ENCODE assay signal across 14 mouse cellular contexts in genomic region chr16:35178516-35178915, GRCm38 (mm10). TPM values are rescaled to one million over a fixed set of nuclear protein-coding genes. Genes with fewer than 3 reads are reported as not detected.
DNase-seq lines count a peak whose midpoint lies in the region; ATAC-seq and TF ChIP-seq lines count a peak whose summit lies in the region.
"Had no signal": no experiment of that assay in that cellular context is flagged by ENCODE, and none has a peak within 500 bp of the region (broad histone marks: within the 10 kb centered on the region; RNA-seq: fewer than 3 reads in every experiment).

No protein-coding gene starts in this region.

- no peak for TF ChIP-seq CTCF in stomach, postnatal 0 days (IDR thresholded peaks at IDR 0.05; ENCODE audit: low read depth)

- peak; percentile 27 to 28 for DNase-seq in adrenal gland, postnatal 36 days
- DNase-seq in adrenal gland, postnatal 25 days: no peak
- no peak for DNase-seq in heart, postnatal 25 days (ENCODE audit: low spot score)
- no peak for DNase-seq in lung, postnatal 4 days
- no peak for DNase-seq in stomach, postnatal 0 days (ENCODE audit: low spot score)
- DNase-seq: thymus, postnatal 36 days had no signal

- H3K9me3 ChIP-seq in heart, embryonic 16.5 days (replicated peaks; ENCODE audit: control insufficient read depth, low read length): no peaks in the 10 kb centered on the region
- H3K9me3 ChIP-seq in lung, embryonic 16.5 days (ENCODE audit: control insufficient read depth, low read length): no peaks in the 10 kb centered on the region
- no peaks in the 10 kb centered on the region for H3K9me3 ChIP-seq in stomach, postnatal 0 days (ENCODE audit: control insufficient read depth, low read length)
- H3K9me3 ChIP-seq: embryonic facial prominence, embryonic 12.5 days; limb, embryonic 13.5 days; liver, embryonic 15.5 days had no signal

- peaks cover 51% of the 10 kb centered on the region for H3K4me1 ChIP-seq in heart, embryonic 16.5 days (ENCODE audit: control insufficient read depth, insufficient read depth, low read length)
- peaks cover 6% of the 10 kb centered on the region; the same call in 1 of the 2 replicates for H3K4me1 ChIP-seq in lung, embryonic 16.5 days (replicated peaks; ENCODE audit: control insufficient read depth, insufficient read depth, low read length)
- H3K4me1 ChIP-seq in stomach, postnatal 0 days (replicated peaks; ENCODE audit: control insufficient read depth, insufficient read depth): peaks cover 2% of the 10 kb centered on the region; the same call in 1 of the 2 replicates
- H3K4me1 ChIP-seq: embryonic facial prominence, embryonic 12.5 days; liver, embryonic 15.5 days had no signal

- H3K4me3 ChIP-seq in heart, embryonic 16.5 days (ENCODE audit: low read length): no peak overlapping the region
- no peak overlapping the region for H3K4me3 ChIP-seq in lung, embryonic 16.5 days (ENCODE audit: low read length)
- H3K4me3 ChIP-seq in stomach, postnatal 0 days (ENCODE audit: low read depth, low read length): no peak overlapping the region
- H3K4me3 ChIP-seq: embryonic facial prominence, embryonic 12.5 days; erythroblast, embryonic 14.5 days; layer of hippocampus, adult 2 months; limb, embryonic 13.5 days; liver, embryonic 15.5 days had no signal

- no peaks in the 10 kb centered on the region for H3K36me3 ChIP-seq in heart, embryonic 16.5 days (ENCODE audit: control insufficient read depth, insufficient read depth)
- no peaks in the 10 kb centered on the region for H3K36me3 ChIP-seq in lung, embryonic 16.5 days (ENCODE audit: control insufficient read depth, insufficient read depth, low read length)
- H3K36me3 ChIP-seq in stomach, postnatal 0 days (ENCODE audit: control insufficient read depth, insufficient read depth, low read length): no peaks in the 10 kb centered on the region
- H3K36me3 ChIP-seq: embryonic facial prominence, embryonic 12.5 days; limb, embryonic 13.5 days; liver, embryonic 15.5 days had no signal

- ATAC-seq in heart, embryonic 16.5 days (replicated peaks; ENCODE audit: extremely low read depth, insufficient read depth, low FRiP score): peak; percentile 7; the same call in 1 of the 2 replicates
- peak; percentile 39 for ATAC-seq in lung, embryonic 16.5 days (ENCODE audit: low read depth)
- ATAC-seq in stomach, postnatal 0 days (ENCODE audit: low FRiP score, low TSS enrichment): no peak; the same call in 1 of the 2 replicates
- ATAC-seq: forebrain, embryonic 14.5 days had no signal

- no peak overlapping the region for H3K9ac ChIP-seq in heart, embryonic 16.5 days (ENCODE audit: low read length)
- H3K9ac ChIP-seq in lung, embryonic 16.5 days (ENCODE audit: low read length): no peak overlapping the region
- H3K9ac ChIP-seq in stomach, postnatal 0 days (ENCODE audit: low read length): no peak overlapping the region
- H3K9ac ChIP-seq: embryonic facial prominence, embryonic 12.5 days; limb, embryonic 13.5 days; liver, embryonic 15.5 days had no signal

- no peaks in the 10 kb centered on the region for H3K27me3 ChIP-seq in heart, embryonic 16.5 days (ENCODE audit: control insufficient read depth, insufficient read depth, low read length)
- no peaks in the 10 kb centered on the region for H3K27me3 ChIP-seq in lung, embryonic 16.5 days (ENCODE audit: control insufficient read depth, insufficient read depth, low read depth, low read length)
- H3K27me3 ChIP-seq in stomach, postnatal 0 days (ENCODE audit: control insufficient read depth, insufficient read depth, low read length): no peaks in the 10 kb centered on the region
- H3K27me3 ChIP-seq: embryonic facial prominence, embryonic 12.5 days; limb, embryonic 13.5 days had no signal

- 72% methylated on average over 3 of the region's 3 CpGs for WGBS in heart, embryonic 16.5 days
- 72% methylated on average over 3 of the region's 3 CpGs for WGBS in lung, embryonic 16.5 days
- 53% methylated on average over 3 of the region's 3 CpGs for WGBS in stomach, postnatal 0 days

- peak overlapping the region; percentile 63 for H3K27ac ChIP-seq in heart, embryonic 16.5 days (ENCODE audit: low read length)
- no peak overlapping the region for H3K27ac ChIP-seq in lung, embryonic 16.5 days (ENCODE audit: low read length)
- 0 out of 2 replicates have a peak overlapping the region, but pooled peaks have one; percentile 45 for H3K27ac ChIP-seq in stomach, postnatal 0 days (replicated peaks)
- H3K27ac ChIP-seq: embryonic facial prominence, embryonic 12.5 days; layer of hippocampus, adult 2 months; limb, embryonic 13.5 days; liver, embryonic 15.5 days had no signal

- no peak overlapping the region for H3K4me2 ChIP-seq in heart, embryonic 16.5 days (ENCODE audit: low read depth, low read length)
- H3K4me2 ChIP-seq in lung, embryonic 16.5 days (ENCODE audit: low read depth, low read length): no peak overlapping the region
- H3K4me2 ChIP-seq in stomach, postnatal 0 days (replicated peaks; ENCODE audit: low read depth): no peak overlapping the region
- H3K4me2 ChIP-seq: embryonic facial prominence, embryonic 12.5 days; limb, embryonic 13.5 days; liver, embryonic 15.5 days had no signal

- intact Hi-C loops in heart, postnatal 25 days (cut with DNase I): no loop called here

- no peak for TF ChIP-seq EP300 in stomach, postnatal 0 days (optimal IDR thresholded peaks at IDR 0.05)

RNA-seq across cellular contexts. Expression of gene Adcy5, which starts 23.8 kb away (rescaled TPM):
- 10 to 100 TPM in 1 of 2 experiments, 1 to 10 TPM in 1; 7.8 to 13.9 TPM for total RNA-seq in adrenal gland, postnatal 36 days (2021)
- 4.6 and 7.2 TPM in 2 replicates for total RNA-seq in adrenal gland, postnatal 25 days (2021)
- polyA plus RNA-seq in heart, embryonic 16.5 days (2015; fragmentation: Nextera tagmentation; extraction: Ambion mirVana): 9.2 and 10.3 TPM in 2 replicates
- total RNA-seq in heart, postnatal 25 days (2021): 10 to 100 TPM; 54.8 to 55.3 TPM
- 1.4 and 1.5 TPM in 2 replicates for polyA plus RNA-seq in lung, embryonic 16.5 days (2015; fragmentation: Nextera tagmentation; extraction: Ambion mirVana)
- 2.2 and 2.3 TPM in 2 replicates for polyA plus RNA-seq in stomach, postnatal 0 days (2015; fragmentation: Nextera tagmentation; extraction: Ambion mirVana)
- polyA plus RNA-seq: erythroblast, embryonic 14.5 days had no signal

Comparison
In these comparisons a context has a peak if more than half of its experiments do, and no peak if none do; other contexts are left out.
1. DNase-seq: peak in adrenal gland, postnatal 36 days (2 of 2); none in adrenal gland, postnatal 25 days (single experiment), heart, postnatal 25 days (single experiment), lung, postnatal 4 days (0 of 2) and stomach, postnatal 0 days (single experiment).